Mouse (Mus musculus) telencephalon, adult 2 months (tissue): ENCODE measurements at regions not wholly inside any gene's neighbourhood (a gene's known extent, or its start where the extent isn't known, plus 50 kb on each side); places are given as distances from the start of the nearest gene placed in this dataset.

ENCODE experiments used
- DNase-seq: peaks from one replicate; pipeline ENCODE4 v3.0.0-alpha.2; 2011; ENCODE audit warnings: low read depth, low spot score

DNA sequence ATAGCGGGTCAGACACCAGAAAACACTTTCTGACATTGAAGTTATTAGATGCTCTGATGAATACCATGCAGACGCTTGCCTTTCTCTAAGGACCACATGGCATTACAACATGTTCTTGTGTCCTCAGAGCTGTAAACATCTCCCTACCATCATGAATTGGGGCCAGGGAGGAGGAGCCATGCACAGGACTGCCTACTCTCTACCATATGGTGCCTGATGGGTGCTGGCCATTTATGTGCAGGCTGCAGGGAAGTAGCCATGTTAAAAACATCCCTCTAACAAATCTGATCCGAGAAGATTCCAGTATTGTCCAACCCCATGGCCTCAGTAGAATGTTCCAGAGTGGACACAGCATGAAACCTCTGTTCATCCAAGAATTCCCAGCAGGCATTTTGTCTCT, 330.1 kb upstream of the Camk1g start:
- no peak for DNase-seq

DNA sequence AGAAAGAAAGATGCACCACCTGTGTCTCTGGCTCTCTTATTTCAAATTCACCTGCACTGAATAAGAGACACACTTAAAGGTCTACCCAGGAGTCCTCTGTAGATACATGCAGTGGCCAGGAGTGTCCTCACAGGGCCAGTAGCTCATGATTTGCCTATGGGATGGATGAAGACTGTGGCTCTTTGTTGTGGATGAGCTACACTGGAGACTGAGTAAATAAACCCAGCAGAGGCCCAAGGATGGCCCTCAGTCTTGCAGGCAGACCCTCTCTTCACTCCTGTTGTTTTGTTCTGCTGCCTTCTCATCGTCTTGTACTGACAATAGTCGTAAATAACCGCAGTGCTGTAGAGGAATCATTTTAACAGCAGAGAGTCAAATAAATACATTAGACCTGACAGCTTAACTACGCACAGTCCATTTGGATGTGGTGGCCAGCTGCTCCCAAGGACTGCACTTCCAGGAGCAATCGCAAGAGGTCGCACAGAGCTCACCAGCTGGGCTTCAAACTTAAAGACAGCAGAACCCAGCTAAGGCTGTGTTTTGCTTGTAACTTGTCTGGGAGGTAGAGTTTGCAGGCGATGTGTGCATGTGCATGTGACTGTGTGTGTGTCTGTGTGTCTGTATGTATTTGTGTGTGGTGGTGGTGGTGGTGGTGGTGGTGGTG, 328.6 kb upstream of the Camk1g start:
- DNase-seq = peak; percentile 43

- no peak for DNase-seq
Observed at GRCm38 (mm10) chr1:193697857-193698256, 327.8 kb upstream of the Camk1g start.

GRCm38 (mm10) chr1:193697001-193697400, 326.9 kb upstream of the Camk1g start:
- DNase-seq = no peak

- DNase-seq = no peak
Observed at GRCm38 (mm10) chr1:193692991-193693390, 322.9 kb upstream of the Camk1g start.

GRCm38 (mm10) chr1:193689601-193690000, 319.5 kb upstream of the Camk1g start:
- no peak for DNase-seq

DNA sequence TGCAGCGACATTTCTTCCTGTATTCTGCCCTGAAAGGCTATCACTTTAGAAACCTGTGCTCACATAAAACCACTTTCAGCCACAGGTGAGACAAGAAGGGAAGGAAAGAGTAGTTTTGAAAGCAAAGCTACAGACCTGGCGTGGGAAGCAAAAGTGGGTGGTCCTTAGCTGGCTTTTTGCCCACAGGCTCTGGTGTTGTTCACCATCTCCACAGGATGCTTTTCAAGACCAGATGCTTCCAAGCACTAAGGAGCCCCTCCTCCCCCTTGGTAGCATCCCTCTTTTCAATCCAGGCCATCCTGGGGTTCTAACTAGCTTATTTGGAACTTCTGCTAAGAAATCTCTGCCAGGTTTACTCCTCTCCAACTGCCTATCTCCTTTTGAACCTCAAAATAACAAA, 312.8 kb upstream of the Camk1g start:
- DNase-seq = no peak

- no peak for DNase-seq
Observed at GRCm38 (mm10) chr1:193678448-193678847, 308.4 kb upstream of the Camk1g start.

GRCm38 (mm10) chr1:193673236-193673830, 303.2 kb upstream of the Camk1g start:
- peak; percentile 57 for DNase-seq

- DNase-seq = no peak
Observed at GRCm38 (mm10) chr1:193672681-193673080, 302.6 kb upstream of the Camk1g start.

- no peak for DNase-seq
Observed at GRCm38 (mm10) chr1:193671816-193672254, 301.7 kb upstream of the Camk1g start.

DNA sequence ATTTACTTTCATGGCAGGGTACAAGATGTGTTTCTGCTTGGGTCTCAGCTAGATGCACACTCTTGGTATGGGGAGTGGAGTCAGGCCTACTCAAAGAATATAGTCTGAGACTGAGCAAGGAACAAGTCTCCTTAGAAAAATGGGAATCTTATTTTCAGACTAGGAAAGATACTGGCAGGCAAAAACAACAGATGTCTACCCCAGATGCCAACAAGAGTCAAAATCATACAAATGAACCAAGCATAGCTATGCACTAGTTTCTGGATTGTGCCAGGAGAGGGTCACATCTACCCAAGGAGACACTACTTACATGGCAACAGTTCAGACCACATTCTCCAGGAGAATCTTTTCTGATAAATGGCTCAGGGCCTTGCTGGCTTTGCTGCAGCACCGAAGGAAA, 300.9 kb upstream of the Camk1g start:
- DNase-seq = peak; percentile 59

- DNase-seq = no peak
Observed at GRCm38 (mm10) chr1:193670008-193670407, 299.9 kb upstream of the Camk1g start.

GRCm38 (mm10) chr1:193668841-193669240, 298.7 kb upstream of the Camk1g start:
- DNase-seq = no peak

GRCm38 (mm10) chr1:193665854-193666253, 295.8 kb upstream of the Camk1g start:
- DNase-seq = no peak

DNA sequence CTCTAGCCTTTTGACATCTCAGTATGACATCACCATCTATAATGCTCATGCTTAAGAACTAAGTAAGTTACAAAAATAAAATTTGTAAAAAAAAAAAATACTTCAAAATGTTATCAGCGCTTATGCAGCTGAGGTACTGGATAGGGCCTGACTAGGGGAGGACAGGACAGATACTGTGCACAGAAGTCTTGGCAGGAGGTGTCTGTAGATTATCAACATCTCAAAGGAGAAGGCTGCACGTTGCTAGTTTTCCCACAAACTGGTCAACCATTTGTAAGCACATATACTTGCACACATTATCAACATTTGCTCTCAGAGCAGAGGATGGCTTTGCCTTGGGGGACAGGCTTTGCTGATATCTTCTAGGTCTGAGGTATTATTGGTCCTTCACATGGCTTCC, 294.5 kb upstream of the Camk1g start:
- no peak for DNase-seq

DNA sequence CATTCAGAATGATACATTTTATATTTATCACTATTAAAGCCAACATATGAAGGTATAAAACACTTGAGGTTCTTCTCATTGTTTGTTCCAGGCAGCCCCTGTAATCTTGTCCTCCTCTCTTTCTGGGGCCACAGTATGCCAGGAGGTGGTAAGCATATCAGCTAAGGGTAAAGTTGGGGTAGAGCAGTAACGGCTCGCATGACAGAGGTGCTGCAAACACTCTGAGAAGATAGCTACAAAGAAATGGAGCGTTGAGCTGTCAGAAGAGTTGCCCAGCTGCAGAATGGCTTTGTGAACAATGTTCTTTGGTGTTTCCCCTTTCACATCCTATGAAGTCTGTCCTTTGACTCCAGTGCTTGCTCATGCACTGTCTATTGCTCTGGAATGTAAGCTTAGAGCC, 293.5 kb upstream of the Camk1g start:
- DNase-seq = no peak

- no peak for DNase-seq
Observed at GRCm38 (mm10) chr1:193662166-193662890, 292.2 kb upstream of the Camk1g start.

GRCm38 (mm10) chr1:193661377-193661776, 291.3 kb upstream of the Camk1g start:
- DNase-seq = no peak

DNA sequence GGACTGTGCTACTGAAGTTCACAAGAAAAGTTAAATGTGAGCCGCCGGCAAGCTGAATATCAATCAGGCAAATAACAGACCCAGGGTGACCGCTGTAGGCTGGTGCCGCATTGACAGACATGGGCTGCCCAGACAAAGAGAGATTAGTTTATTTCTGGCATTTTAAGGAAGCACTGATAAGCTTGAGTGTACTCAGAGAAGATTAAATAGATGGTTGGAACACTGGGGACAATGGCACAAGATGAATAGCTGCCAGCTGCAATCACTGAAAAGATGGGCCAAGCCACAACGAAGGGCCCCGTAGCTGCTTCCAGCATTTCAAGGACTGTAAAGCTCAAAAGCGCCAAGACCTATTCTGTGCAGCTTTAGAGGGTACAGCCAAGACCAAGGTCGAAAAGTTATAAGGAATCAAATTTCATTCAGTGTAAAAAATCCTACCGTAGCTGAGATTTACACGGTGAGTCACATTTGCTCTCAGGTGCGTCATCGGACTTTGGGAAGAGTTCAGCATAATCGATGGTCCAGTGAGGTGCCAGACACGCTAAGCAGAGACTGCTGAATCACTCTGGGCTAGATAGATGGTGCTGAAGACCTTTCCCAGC, 285.1 kb upstream of the Camk1g start:
- no peak for DNase-seq

- DNase-seq = no peak
Observed at GRCm38 (mm10) chr1:193650275-193650674, 280.2 kb upstream of the Camk1g start.

GRCm38 (mm10) chr1:193649400-193649799, 279.3 kb upstream of the Camk1g start:
- DNase-seq = no peak
